ENCODE assay signal across 8 mouse cellular contexts in genomic region chr14:41072229-41072943, GRCm38 (mm10). TPM values are rescaled to one million over a fixed set of nuclear protein-coding genes. Genes with fewer than 3 reads are reported as not detected.
DNase-seq lines count a peak whose midpoint lies in the region; ATAC-seq and TF ChIP-seq lines count a peak whose summit lies in the region.

Gene Dydc1 (plus strand): TSS chr14:41072911.

- peak within 1 kb of the TSS; percentile 5; the same call in 1 of the 2 replicates for H3K4me3 ChIP-seq in ES-Bruce4 (ENCODE audit: low read depth, low read length)
- peak within 1 kb of the TSS; percentile 43 for H3K4me3 ChIP-seq in forebrain, embryonic 12.5 days (replicated peaks)
- peak within 1 kb of the TSS; percentile 15; the same call in 1 of the 2 replicates for H3K4me3 ChIP-seq in liver, postnatal 0 days (ENCODE audit: low read depth, low read length)

- H3K4me2 ChIP-seq in forebrain, embryonic 12.5 days, result peak within 1 kb of the TSS; percentile 72
- peak within 1 kb of the TSS; percentile 48 for H3K4me2 ChIP-seq in liver, postnatal 0 days (ENCODE audit: low read depth, low read length)

- no peaks in the 10 kb centered on the region for H3K9me3 ChIP-seq in ES-Bruce4 (replicated peaks; ENCODE audit: control insufficient read depth, insufficient read depth, low read length, poor library complexity, severe bottlenecking)
- no peaks in the 10 kb centered on the region for H3K9me3 ChIP-seq in forebrain, embryonic 12.5 days
- no peaks in the 10 kb centered on the region for H3K9me3 ChIP-seq in liver, postnatal 0 days (ENCODE audit: low read length)

- no peak for TF ChIP-seq POLR2A in ES-Bruce4 (IDR thresholded peaks at IDR 0.05; ENCODE audit: insufficient read depth, low read length)
- TF ChIP-seq POLR2A in brain, embryonic 14.5 days (IDR thresholded peaks at IDR 0.05; ENCODE audit: borderline replicate concordance, extremely low read depth, insufficient read depth, insufficient read length, poor library complexity, severe bottlenecking), result no peak

- ATAC-seq in forebrain, embryonic 12.5 days (ENCODE audit: low FRiP score), result peak; percentile 96
- no peak for ATAC-seq in liver, postnatal 0 days

- TF ChIP-seq CTCF in ES-Bruce4 (IDR thresholded peaks at IDR 0.05; ENCODE audit: low read depth, low read length), result no peak
- no peak for TF ChIP-seq CTCF in brain, embryonic 14.5 days (IDR thresholded peaks at IDR 0.05; ENCODE audit: borderline replicate concordance, extremely low read depth, insufficient read depth, insufficient read length)
- no peak for TF ChIP-seq CTCF in liver, postnatal 0 days (IDR thresholded peaks at IDR 0.05; ENCODE audit: low read depth)

- no peaks in the 10 kb centered on the region for H3K4me1 ChIP-seq in ES-Bruce4 (ENCODE audit: control insufficient read depth, insufficient read depth, low read length)
- peaks cover 6% of the 10 kb centered on the region for H3K4me1 ChIP-seq in forebrain, embryonic 12.5 days
- H3K4me1 ChIP-seq in liver, postnatal 0 days (ENCODE audit: insufficient read depth), result 0 out of 2 replicates have a peak, but pooled peaks cover 6% of the 10 kb centered on the region

- no peak for TF ChIP-seq EP300 in ES-Bruce4 (IDR thresholded peaks at IDR 0.05; ENCODE audit: insufficient read depth, low read depth, low read length)
- no peak for TF ChIP-seq EP300 in liver, postnatal 0 days (IDR thresholded peaks at IDR 0.05; ENCODE audit: low read depth)

- intact Hi-C loops in heart, postnatal 36 days (cut with DNase I), result no loop called here

- H3K9ac ChIP-seq in ES-Bruce4 (ENCODE audit: low read depth, poor library complexity, severe bottlenecking), result no peak within 1 kb of the TSS
- H3K9ac ChIP-seq in forebrain, embryonic 12.5 days, result no peak within 1 kb of the TSS
- no peak within 1 kb of the TSS for H3K9ac ChIP-seq in liver, postnatal 0 days (replicated peaks)

- no peak within 1 kb of the TSS for H3K27ac ChIP-seq in ES-Bruce4 (ENCODE audit: insufficient read depth, low read length)
- no peak within 1 kb of the TSS for H3K27ac ChIP-seq in forebrain, embryonic 12.5 days
- no peak within 1 kb of the TSS for H3K27ac ChIP-seq in liver, postnatal 0 days (ENCODE audit: low read depth)

- H3K27me3 ChIP-seq in ES-Bruce4 (ENCODE audit: control insufficient read depth, insufficient read depth, low read length, poor library complexity, severe bottlenecking), result no peaks in the 10 kb centered on the region
- no peaks in the 10 kb centered on the region for H3K27me3 ChIP-seq in forebrain, embryonic 12.5 days
- no peaks in the 10 kb centered on the region for H3K27me3 ChIP-seq in liver, postnatal 0 days (ENCODE audit: insufficient read depth, low read length)

- DNase-seq in brain, embryonic 14.5 days (ENCODE audit: low read depth), result peak; percentile 93
- peak; percentile 24 to 46 for DNase-seq in heart, postnatal 36 days
- DNase-seq in layer of hippocampus, adult 18-20 months (ENCODE audit: low spot score in 2 of 2), result peak; percentile 75 to 88
- peak; percentile 58 for DNase-seq in liver, postnatal 0 days
- peak; percentile 46 for DNase-seq in ovary, adult 18-20 months (ENCODE audit: low spot score)
- DNase-seq in urinary bladder, postnatal 14 days (ENCODE audit: low spot score), result peak; percentile 60

- WGBS in forebrain, embryonic 12.5 days, result 14% methylated on average over 23 of the region's 23 CpGs
- 11% methylated on average over 23 of the region's 23 CpGs for WGBS in liver, postnatal 0 days (ENCODE audit: insufficient replicate concordance)

- H3K36me3 ChIP-seq in ES-Bruce4 (ENCODE audit: control insufficient read depth, insufficient read depth, low read length, poor library complexity, severe bottlenecking), result no peaks in the 10 kb centered on the region
- H3K36me3 ChIP-seq in forebrain, embryonic 12.5 days (replicated peaks), result no peaks in the 10 kb centered on the region
- no peaks in the 10 kb centered on the region for H3K36me3 ChIP-seq in liver, postnatal 0 days (replicated peaks; ENCODE audit: insufficient read depth, low read length)

RNA-seq across cellular contexts. Expression of gene Dydc1, which starts in this region (rescaled TPM):
- not detected in 2 replicates for polyA plus RNA-seq in ES-Bruce4 (2011; ENCODE audit: insufficient read depth, insufficient read length, low read depth, missing spikeins)
- polyA plus RNA-seq in brain, embryonic 14.5 days (2012; rRNA removed), result 0.11 TPM in 1 of 2 replicates, not detected in the other
- polyA plus RNA-seq in forebrain, embryonic 12.5 days (2016; fragmentation: Nextera tagmentation; extraction: Ambion mirVana), result not detected in 2 replicates
- not detected for total RNA-seq in heart, postnatal 36 days (2021)
- not detected for total RNA-seq in layer of hippocampus, adult 18-20 months (2021)
- not detected in 2 replicates for polyA plus RNA-seq in liver, postnatal 0 days (2015; fragmentation: Nextera tagmentation; extraction: Ambion mirVana)

Comparison
In these comparisons a context has a peak if more than half of its experiments do, and no peak if none do; other contexts are left out.
1. Peak in DNase-seq in brain, embryonic 14.5 days; RNA of the gene not detected or under 1 TPM.
2. Peak in ATAC-seq, H3K4me3 ChIP-seq and H3K4me2 ChIP-seq in forebrain, embryonic 12.5 days; RNA of the gene not detected or under 1 TPM.
3. Peak in DNase-seq in heart, postnatal 36 days; RNA of the gene not detected or under 1 TPM.
4. Peak in DNase-seq in layer of hippocampus, adult 18-20 months; RNA of the gene not detected or under 1 TPM.
5. Peak in DNase-seq, H3K4me3 ChIP-seq and H3K4me2 ChIP-seq in liver, postnatal 0 days; RNA of the gene not detected or under 1 TPM.
6. DNase-seq: peak in every context shown above with its lines; median percentile 93 in brain, embryonic 14.5 days; 82 in layer of hippocampus, adult 18-20 months; 60 in urinary bladder, postnatal 14 days; 58 in liver, postnatal 0 days; 46 in ovary, adult 18-20 months; 35 in heart, postnatal 36 days.